Mouse (Mus musculus): Measurements from ENCODE around the gene Adgrg1. TPM values are rescaled to one million over a fixed set of nuclear protein-coding genes. Genes with fewer than 3 reads are reported as not detected.
A peak's percentile ranks its signal among the peaks of the same experiment; 100 is the strongest.

The Adgrg1 gene
- polyA plus RNA-seq, 1 experiment = 146 TPM

DNA sequence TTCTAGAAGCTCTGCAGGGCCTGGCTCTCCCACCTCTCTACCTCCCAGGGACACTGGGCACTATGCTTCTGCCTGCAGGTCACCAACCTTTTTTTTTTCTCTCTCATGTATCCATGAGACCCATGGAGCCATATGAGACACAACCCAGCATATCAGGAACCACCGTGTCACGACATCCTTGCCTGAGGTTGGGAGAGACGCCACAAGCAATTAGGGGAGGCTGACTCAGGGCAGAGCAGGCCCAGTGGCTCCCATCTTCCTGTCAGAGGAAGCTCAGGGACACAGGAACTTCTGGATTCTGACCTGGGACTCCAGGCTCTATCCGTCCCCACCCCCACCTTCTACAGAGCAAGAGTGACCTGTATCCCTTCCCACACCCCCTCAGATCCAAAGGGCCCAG is 41.3 kb downstream of the Adgrg1 start:
- peaks cover 7% of the 10 kb centered on the region; the same call in 1 of the 2 replicates for H3K36me3 ChIP-seq (ENCODE audit: control insufficient read depth, insufficient read depth, low read length)
- no peak overlapping the region for H3K4me3 ChIP-seq (ENCODE audit: control insufficient read depth, insufficient read depth, low read length)
- WGBS = 88% methylated on average over 4 of the region's 4 CpGs
- H3K27ac ChIP-seq (ENCODE audit: control insufficient read depth, insufficient read depth, low read length) = no peak overlapping the region
- no peak for DNase-seq
- TF ChIP-seq CTCF (IDR thresholded peaks at IDR 0.05; ENCODE audit: borderline replicate concordance, control insufficient read depth, extremely low read depth, insufficient read depth, low read length, poor library complexity) = no peak
- no peak for TF ChIP-seq POLR2A (IDR thresholded peaks at IDR 0.05; ENCODE audit: control insufficient read depth, extremely low read depth, insufficient read depth, low read length, poor library complexity)
- no peaks in the 10 kb centered on the region for H3K27me3 ChIP-seq (ENCODE audit: control insufficient read depth, insufficient read depth, low read length)
- H3K4me1 ChIP-seq (replicated peaks; ENCODE audit: control insufficient read depth, insufficient read depth, low read length) = peaks cover 14% of the 10 kb centered on the region

DNA sequence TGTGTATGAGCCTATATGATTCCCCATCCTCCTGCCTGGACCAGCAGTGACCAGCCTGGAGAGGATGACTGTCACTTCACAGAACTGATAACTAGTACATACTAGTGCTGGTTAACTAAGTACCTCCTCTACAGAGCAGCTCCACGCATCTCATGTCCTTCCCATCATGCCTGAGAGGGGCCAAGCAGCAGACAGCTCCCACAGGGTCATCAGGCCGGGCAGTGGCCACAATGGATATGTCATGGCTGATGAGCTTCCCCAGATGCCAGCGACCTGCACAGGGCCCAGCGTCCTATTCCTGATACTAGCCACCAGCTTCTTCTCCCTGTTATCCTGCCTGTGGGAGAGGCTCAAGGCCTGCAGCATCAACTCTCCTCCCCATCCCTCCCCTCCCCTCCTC is 42.1 kb downstream of the Adgrg1 start:
- Histone ChIP-seq H3K27me3 (ENCODE audit: control insufficient read depth, insufficient read depth, low read length) (no peaks in the 10 kb centered on the region), H3K27ac (ENCODE audit: control insufficient read depth, insufficient read depth, low read length) (no peak overlapping the region), H3K4me3 (ENCODE audit: control insufficient read depth, insufficient read depth, low read length) (no peak overlapping the region), H3K4me1 (replicated peaks; ENCODE audit: control insufficient read depth, insufficient read depth, low read length) (peaks cover 23% of the 10 kb centered on the region), H3K36me3 (ENCODE audit: control insufficient read depth, insufficient read depth, low read length) (peaks cover 7% of the 10 kb centered on the region; the same call in 1 of the 2 replicates)
- TF ChIP-seq CTCF (IDR thresholded peaks at IDR 0.05; ENCODE audit: borderline replicate concordance, control insufficient read depth, extremely low read depth, insufficient read depth, low read length, poor library complexity) (no peak), POLR2A (IDR thresholded peaks at IDR 0.05; ENCODE audit: control insufficient read depth, extremely low read depth, insufficient read depth, low read length, poor library complexity) (no peak)
- DNase-seq = no peak
- WGBS = 96% methylated on average over 4 of the region's 4 CpGs

DNA sequence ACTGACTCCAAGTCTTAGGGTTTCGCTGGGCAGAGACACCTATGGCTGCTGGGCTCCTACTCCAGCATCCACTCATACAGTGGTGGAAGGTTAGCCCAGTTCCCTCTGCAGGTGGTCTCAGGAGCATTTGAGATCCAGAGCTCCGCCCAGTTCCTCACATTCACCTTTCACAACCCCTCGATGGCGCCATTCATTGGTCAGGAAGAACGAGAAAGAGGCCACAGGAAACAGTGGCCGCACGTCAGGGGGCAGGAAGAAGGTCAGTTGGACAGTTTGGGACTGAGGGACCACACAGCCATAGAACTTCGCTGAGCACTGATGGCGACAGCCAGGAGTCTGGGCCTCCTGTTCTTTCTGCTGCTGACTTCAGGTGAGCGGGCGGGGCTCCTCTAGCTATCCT is 42.9 kb downstream of the Adgrg1 start, which contains the start of gene Adgrg3:
Adgrg3 (plus strand) TSS at position 242 of the 400 bp plus-strand sequence.
- H3K36me3 ChIP-seq (ENCODE audit: control insufficient read depth, insufficient read depth, low read length) = peaks cover 7% of the 10 kb centered on the region; the same call in 1 of the 2 replicates
- no peak for TF ChIP-seq CTCF (IDR thresholded peaks at IDR 0.05; ENCODE audit: borderline replicate concordance, control insufficient read depth, extremely low read depth, insufficient read depth, low read length, poor library complexity)
- no peak for TF ChIP-seq POLR2A (IDR thresholded peaks at IDR 0.05; ENCODE audit: control insufficient read depth, extremely low read depth, insufficient read depth, low read length, poor library complexity)
- 60% methylated on average over 11 of the region's 11 CpGs for WGBS
- H3K4me1 ChIP-seq (replicated peaks; ENCODE audit: control insufficient read depth, insufficient read depth, low read length) = peaks cover 18% of the 10 kb centered on the region
- no peak for DNase-seq
- H3K27me3 ChIP-seq (ENCODE audit: control insufficient read depth, insufficient read depth, low read length) = no peaks in the 10 kb centered on the region
- H3K4me3 ChIP-seq (ENCODE audit: control insufficient read depth, insufficient read depth, low read length) = no peak within 1 kb of the TSS
- H3K27ac ChIP-seq (ENCODE audit: control insufficient read depth, insufficient read depth, low read length) = no peak within 1 kb of the TSS

DNA sequence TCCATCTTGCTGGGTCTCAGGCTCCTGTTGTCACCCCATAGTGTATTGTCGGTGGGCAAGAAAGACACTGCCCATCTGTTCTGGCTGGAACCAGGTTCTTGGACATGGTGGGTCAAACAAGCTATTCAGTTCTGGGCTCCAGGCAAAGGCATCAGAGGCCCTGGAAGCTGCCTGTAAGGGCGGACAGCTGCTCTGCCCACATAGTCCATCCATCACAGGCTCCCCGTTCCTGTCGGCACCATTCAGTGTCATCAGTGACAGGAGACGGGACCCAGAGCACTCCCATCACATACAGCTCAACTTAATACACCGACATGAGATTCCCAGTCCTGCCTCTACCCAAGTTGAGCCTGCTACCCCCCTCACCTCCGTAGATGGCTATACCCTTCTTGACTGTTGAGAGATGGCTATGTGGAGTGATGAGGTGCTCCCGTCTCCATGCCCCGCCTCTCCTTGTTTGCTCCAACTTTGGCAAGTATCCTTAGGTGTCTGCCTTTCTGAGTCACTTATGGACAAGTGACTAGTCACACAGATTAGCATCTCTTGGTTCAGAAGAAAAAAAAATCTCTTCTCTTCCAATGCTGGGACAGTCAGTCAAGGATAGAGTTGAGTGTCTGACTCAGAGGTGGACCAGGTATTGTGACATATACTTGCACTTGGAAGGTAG is 43.6 kb downstream of the Adgrg1 start:
- TF ChIP-seq CTCF (IDR thresholded peaks at IDR 0.05; ENCODE audit: borderline replicate concordance, control insufficient read depth, extremely low read depth, insufficient read depth, low read length, poor library complexity) (no peak), POLR2A (IDR thresholded peaks at IDR 0.05; ENCODE audit: control insufficient read depth, extremely low read depth, insufficient read depth, low read length, poor library complexity) (no peak)
- peaks cover 20% of the 10 kb centered on the region for H3K4me1 ChIP-seq (replicated peaks; ENCODE audit: control insufficient read depth, insufficient read depth, low read length)
- 85% methylated on average over 9 of the region's 9 CpGs for WGBS
- no peak overlapping the region for H3K4me3 ChIP-seq (ENCODE audit: control insufficient read depth, insufficient read depth, low read length)
- no peak overlapping the region for H3K27ac ChIP-seq (ENCODE audit: control insufficient read depth, insufficient read depth, low read length)
- H3K27me3 ChIP-seq (ENCODE audit: control insufficient read depth, insufficient read depth, low read length) = no peaks in the 10 kb centered on the region
- H3K36me3 ChIP-seq (ENCODE audit: control insufficient read depth, insufficient read depth, low read length) = peaks cover 2% of the 10 kb centered on the region; the same call in 1 of the 2 replicates
- DNase-seq = no peak

DNA sequence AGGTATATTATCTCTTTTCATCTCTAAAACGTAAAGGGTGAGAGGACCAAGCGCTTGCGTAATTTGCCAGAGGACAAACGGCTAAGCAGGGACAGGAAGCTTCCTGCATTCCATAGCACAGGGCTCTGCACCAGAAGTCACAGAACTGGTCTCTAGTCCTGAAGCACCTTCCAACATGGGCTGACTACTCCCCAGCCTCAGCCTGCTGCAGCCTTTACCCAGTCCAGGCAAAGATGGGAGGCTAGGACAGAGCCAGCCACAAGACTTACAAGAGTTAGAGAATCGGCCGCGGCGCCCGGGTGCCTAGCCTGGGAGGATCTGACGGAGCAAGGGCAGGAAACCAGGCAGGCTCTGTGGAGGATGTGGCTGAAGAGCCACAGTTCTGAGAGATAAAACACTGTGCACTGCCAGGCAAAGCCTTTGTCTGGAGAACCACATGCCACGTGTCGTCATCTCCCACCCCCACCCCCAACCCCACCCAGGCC is 45.8 kb downstream of the Adgrg1 start:
- Histone ChIP-seq H3K27me3 (ENCODE audit: control insufficient read depth, insufficient read depth, low read length) (no peaks in the 10 kb centered on the region), H3K27ac (ENCODE audit: control insufficient read depth, insufficient read depth, low read length) (peak overlapping the region; percentile 0; the same call in 1 of the 2 replicates), H3K4me3 (ENCODE audit: control insufficient read depth, insufficient read depth, low read length) (peak overlapping the region; percentile 10; the same call in 1 of the 2 replicates), H3K4me1 (replicated peaks; ENCODE audit: control insufficient read depth, insufficient read depth, low read length) (peaks cover 28% of the 10 kb centered on the region), H3K36me3 (ENCODE audit: control insufficient read depth, insufficient read depth, low read length) (no peaks in the 10 kb centered on the region)
- peak; percentile 57 for DNase-seq
- TF ChIP-seq CTCF (IDR thresholded peaks at IDR 0.05; ENCODE audit: borderline replicate concordance, control insufficient read depth, extremely low read depth, insufficient read depth, low read length, poor library complexity) (no peak), POLR2A (IDR thresholded peaks at IDR 0.05; ENCODE audit: control insufficient read depth, extremely low read depth, insufficient read depth, low read length, poor library complexity) (no peak)
- 2% methylated on average over 12 of the region's 12 CpGs for WGBS

DNA sequence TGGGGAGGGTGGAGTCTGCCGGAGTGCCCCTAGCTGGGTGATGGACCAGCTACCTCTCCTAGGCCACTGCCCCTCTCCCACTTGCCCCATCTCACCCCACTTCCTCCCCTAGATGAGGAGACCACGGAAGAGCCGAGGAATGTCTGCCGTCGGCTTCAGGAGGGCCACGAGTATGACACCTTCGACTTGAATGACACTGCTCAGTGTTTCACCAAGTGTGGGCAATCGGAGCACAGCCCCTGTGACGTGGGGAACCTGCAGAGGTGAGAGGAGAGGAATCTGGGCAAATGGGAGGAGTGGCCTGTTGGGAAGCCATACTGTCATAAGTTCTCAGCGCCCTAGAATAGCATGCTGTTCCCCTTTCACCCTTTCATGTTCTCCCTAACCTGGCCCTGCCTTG is 46.3 kb downstream of the Adgrg1 start:
- Histone ChIP-seq H3K4me1 (replicated peaks; ENCODE audit: control insufficient read depth, insufficient read depth, low read length) (peaks cover 28% of the 10 kb centered on the region), H3K36me3 (ENCODE audit: control insufficient read depth, insufficient read depth, low read length) (no peaks in the 10 kb centered on the region), H3K27me3 (ENCODE audit: control insufficient read depth, insufficient read depth, low read length) (no peaks in the 10 kb centered on the region), H3K27ac (ENCODE audit: control insufficient read depth, insufficient read depth, low read length) (no peak overlapping the region), H3K4me3 (ENCODE audit: control insufficient read depth, insufficient read depth, low read length) (peak overlapping the region; percentile 9; the same call in 1 of the 2 replicates)
- DNase-seq = no peak
- no peak for TF ChIP-seq CTCF (IDR thresholded peaks at IDR 0.05; ENCODE audit: borderline replicate concordance, control insufficient read depth, extremely low read depth, insufficient read depth, low read length, poor library complexity)
- TF ChIP-seq POLR2A (IDR thresholded peaks at IDR 0.05; ENCODE audit: control insufficient read depth, extremely low read depth, insufficient read depth, low read length, poor library complexity) = no peak
- WGBS = 4% methylated on average over 10 of the region's 10 CpGs

All from thymus, adult 2 months (tissue).